Mouse (Mus musculus) heart, postnatal 10 days (tissue): ENCODE measurements around the gene D130052B06Rik. TPM values are rescaled to one million over a fixed set of nuclear protein-coding genes. Genes with fewer than 3 reads are reported as not detected.

ENCODE experiments used
- DNase-seq, 2 experiments: peaks; one replicate each; pipeline ENCODE4 v3.0.0; 2021
- intact Hi-C: fragments of 180-260 bp; cut with DNase I; formaldehyde crosslinking; loops from one replicate; pipeline ENCODE4 v1.15.1; 2025
- total RNA-seq, 2 experiments: library from RNA; stranded (reverse); gene quantifications; 2 replicates each; pipeline ENCODE4 v1.2.3; 2021

D130052B06Rik gene
- total RNA-seq, 2 experiments from 2014 or later = not detected

DNA sequence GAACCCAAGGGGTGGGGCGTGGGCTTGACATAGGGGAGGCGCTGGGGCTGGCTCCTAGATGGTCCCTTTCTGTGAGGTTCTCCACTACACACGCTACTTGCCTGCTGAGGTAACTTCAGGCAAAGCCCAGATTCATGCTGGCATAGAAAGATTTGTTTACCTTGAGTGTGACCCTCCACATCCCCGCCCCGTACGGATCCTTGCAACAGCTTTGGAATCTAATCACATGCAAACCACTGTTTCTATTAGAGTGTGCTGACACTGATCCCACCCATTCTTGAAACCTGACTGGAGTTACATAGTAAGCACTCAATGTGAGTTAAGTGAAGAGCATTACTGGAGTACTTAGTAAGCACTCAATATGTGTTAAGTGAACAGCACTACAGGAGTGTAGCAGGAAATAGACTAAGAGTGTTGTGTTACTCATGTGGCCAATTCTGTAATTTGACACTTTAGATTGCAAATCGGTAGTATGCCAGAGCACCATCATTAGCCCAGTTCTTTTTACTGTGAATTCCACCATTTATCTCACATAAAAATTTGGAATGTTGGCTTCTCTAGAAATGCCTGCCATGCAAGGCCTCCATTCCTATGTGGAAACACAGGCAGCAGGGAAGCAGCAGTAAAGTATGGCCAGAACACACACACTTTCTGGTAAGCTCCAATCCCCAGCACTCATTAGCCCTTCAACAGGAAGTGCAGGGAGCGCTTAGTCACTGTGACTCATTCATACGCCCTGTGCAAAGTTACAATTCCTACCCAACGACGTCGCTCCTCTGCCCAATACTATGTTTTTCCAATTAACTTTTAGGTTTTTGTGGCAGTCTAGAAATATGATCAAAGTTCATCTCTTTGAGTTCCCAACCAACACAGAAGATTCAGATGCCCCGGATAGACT is 61.2 kb downstream of the D130052B06Rik start:
- intact Hi-C loops = no loop called here
- no peak for DNase-seq

DNA sequence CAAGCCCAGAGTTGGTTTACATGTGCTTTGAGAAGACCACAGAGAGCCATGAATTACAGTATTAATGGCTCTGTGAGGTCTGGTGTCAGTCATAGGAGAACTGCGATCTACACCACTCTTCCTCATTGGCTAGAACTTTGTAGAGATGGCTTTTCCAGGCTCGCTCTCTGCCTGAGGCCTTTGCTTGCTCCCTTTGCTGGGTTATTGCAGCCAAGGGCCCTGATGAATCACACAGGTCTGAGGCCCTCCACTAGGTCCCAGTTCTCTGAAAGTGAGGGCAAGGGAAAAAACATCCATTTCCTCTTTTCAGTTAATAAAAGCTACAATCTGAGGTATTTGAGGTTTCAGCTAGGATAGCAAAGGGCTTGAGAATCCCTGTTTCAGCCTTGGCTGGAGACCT is 64.5 kb downstream of the D130052B06Rik start:
- DNase-seq = no peak
- intact Hi-C loops = no loop called here

DNA sequence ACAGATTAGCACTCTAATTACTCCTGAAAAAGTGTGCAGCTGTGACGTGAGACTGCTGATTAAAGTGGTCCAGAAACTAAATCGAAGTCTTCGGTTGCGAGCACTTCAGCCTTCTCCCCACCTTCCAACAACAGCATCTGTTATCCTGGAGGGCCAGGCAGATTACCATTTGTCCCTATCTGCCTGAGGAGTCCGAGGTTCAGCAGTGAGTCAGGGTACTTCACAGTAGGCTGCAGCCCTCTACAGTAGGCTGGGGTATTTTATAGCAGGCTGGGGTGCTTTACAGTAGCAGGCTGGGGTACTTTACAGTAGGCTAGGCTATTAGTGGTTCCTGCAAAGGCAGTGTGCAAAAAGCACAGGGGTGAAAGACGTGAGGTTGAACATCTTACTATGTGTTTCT is 69.3 kb downstream of the D130052B06Rik start:
- intact Hi-C loops = no loop called here
- DNase-seq = no peak

DNA sequence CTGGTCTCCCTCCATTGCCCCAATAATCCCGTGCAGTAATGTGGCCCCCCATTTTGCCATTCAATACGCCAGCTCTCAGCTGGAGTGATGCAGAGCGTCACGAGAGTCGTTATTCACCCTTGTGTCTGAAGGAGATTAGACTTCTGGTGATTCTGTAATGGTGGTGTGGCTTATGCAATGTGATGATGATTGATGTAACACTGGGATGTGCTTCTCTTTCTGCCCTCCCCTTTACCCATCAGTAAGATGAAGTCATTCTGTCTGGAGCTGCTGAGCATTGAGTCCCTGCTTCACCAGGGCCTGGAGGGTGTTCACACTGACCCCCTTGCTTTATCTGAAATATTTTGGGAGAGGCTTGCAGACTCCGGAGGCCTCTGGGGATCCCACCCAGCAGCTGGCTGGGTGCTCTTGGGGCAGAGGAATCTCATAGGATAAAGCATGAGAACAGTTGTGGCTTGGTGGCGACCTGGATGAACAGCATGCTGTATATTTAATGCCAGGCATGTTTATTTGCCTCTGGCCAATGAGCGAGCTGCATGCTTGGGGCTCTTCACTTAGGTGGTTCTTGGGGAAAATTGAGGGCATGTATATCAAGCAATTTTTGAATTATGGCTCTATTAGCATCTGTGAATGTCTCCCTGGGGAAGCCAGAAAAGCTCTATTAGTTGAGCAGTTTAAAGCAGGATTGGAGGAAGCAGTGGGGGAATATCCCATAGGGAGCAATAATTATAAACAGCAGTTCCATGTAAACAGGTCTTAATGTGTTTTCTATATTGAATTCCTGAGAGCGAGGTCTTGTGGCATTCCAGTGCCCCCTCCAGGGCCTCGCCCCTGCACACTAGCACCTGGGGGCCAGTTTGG is 71.2 kb downstream of the D130052B06Rik start:
- intact Hi-C loops = no loop called here
- DNase-seq = no peak

Other genes starting within 250 kb of the D130052B06Rik start
- 1 to 10 TPM; 3.4 to 4.0 TPM for gene Ranbp17, start 85.6 kb upstream of the D130052B06Rik start, total RNA-seq
- gene Gabrp, start 20.3 kb upstream of the D130052B06Rik start, total RNA-seq = not detected